Mouse (Mus musculus) cerebellum, adult 2 months (tissue): ENCODE measurements around the gene Prss57. TPM values are rescaled to one million over a fixed set of nuclear protein-coding genes. Genes with fewer than 3 reads are reported as not detected.

Experiments used
- DNase-seq, 2 experiments: peaks; one replicate each; pipeline ENCODE4 v3.0.0; 2021
- H3K27ac ChIP-seq: fragments of 200-500 bp; 2 replicates; pipeline ENCODE4 v1.5.1; 2012; ENCODE audit warnings: low read length, control low read depth, inconsistent platforms; ENCODE audit not compliant: insufficient read depth
- H3K27me3 ChIP-seq: fragments of 200-500 bp; 2 replicates; pipeline ENCODE4 v1.6.1; 2012; ENCODE audit warnings: inconsistent platforms, mild to moderate bottlenecking, low read length, moderate library complexity; ENCODE audit not compliant: control insufficient read depth, insufficient read depth
- H3K4me1 ChIP-seq: fragments of 200-500 bp; 2 replicates; pipeline ENCODE4 v1.6.1; 2011; ENCODE audit warnings: low read length; ENCODE audit not compliant: control insufficient read depth, insufficient read depth
- H3K4me3 ChIP-seq: fragments of 200-500 bp; replicated peaks from 2 replicates; pipeline ENCODE3; 2011; ENCODE audit warnings: mild to moderate bottlenecking, low read depth, low read length, control low read depth; ENCODE audit not compliant: insufficient read depth
- CTCF ChIP-seq: fragments of 200-500 bp; IDR thresholded peaks from 2 replicates; pipeline ENCODE4 v1.5.1; 2011; ENCODE audit warnings: low read depth, mild to moderate bottlenecking, control low read depth, low read length, moderate library complexity, borderline replicate concordance; ENCODE audit not compliant: insufficient read depth
- POLR2A ChIP-seq: fragments of 200-500 bp; IDR thresholded peaks from 2 replicates; pipeline ENCODE4 v1.6.1; 2011; ENCODE audit warnings: low read length, control low read depth, borderline replicate concordance; ENCODE audit not compliant: insufficient read depth
- WGBS: fragments of 180-500 bp; shearing (Covaris S2); methylation state at CpG from one replicate; pipeline ENCODE4 v1.1.7; 2018; 5-methylcytosine and 5-hydroxymethylcytosine counted together
- polyA plus RNA-seq: library from polyadenylated mRNA; depleted of rRNA; stranded (reverse); fragments of >200 nt; gene quantifications from 2 replicates; pipeline ENCODE4 v1.2.3, GENCODE M21; 2012

Prss57 gene
- polyA plus RNA-seq, 1 experiment = 0.16 TPM

DNA sequence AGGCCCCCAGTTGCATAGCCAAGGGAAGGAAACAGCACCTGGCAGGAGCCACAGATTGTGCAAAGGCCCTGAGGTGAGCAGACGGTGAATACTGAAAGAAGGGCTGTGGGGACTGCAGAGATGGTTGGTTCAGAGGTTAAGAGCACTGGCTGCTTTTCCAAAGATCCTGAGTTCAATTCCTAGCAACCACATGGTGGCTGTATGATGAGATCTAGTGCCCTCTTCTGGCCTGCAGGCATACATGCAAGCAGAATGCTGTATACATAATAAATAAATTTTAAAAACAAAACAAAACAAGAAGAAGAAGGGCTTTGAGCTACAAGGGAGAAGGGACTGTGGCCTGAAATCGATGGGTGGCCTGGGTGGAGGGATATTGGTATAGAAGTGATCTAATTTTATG lies 26.4 kb upstream of the Prss57 start:
- Histone ChIP-seq H3K27me3 (no peaks in the 10 kb centered on the region), H3K27ac (no peak overlapping the region), H3K4me3 (no peak overlapping the region), H3K4me1 (no peaks in the 10 kb centered on the region)
- DNase-seq = no peak
- 78% methylated on average over 2 of the region's 2 CpGs for WGBS
- TF ChIP-seq CTCF (peak; percentile 31; the same call in 1 of the 2 replicates), POLR2A (no peak)

DNA sequence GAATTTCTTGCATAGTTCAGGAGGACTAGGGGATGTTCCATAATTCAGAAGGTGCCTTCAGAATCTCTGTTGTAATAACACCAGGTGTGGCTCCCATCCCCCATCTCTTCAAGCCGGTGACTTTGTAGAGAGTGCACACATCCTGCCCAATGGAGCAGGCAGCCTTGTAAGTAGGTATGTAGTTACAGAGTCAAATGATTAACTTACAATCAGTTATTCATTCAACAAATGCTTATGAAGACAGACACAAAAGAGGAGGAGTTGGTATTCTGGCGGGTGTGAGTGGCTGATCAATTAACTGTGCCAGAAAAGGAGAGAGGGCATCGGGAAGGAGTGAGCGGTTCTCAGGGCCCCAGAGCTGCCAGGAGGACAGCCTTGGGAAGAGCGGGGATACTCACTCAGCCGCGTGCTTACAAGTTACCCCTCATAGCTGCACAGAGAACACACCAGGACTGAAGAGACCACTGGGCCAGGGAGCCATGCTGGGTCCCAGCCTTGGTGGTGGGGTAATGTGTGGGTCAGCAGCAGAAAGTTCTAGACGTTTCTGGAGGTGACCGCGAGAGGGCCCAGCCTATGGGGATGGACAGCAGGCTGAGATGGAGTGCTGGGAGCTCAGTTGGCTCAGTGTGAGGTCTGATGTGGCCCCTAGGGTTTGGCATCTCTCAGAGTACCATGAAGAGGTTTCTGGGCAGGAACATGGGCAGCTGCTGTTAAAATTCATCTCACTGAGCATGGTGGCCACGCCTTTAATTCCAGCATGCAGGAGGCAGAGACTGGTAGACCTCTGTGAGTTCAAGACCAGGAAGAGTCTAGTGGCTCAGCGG lies 25.1 kb upstream of the Prss57 start:
- TF ChIP-seq CTCF (no peak), POLR2A (no peak)
- Histone ChIP-seq H3K4me3 (no peak overlapping the region), H3K27ac (no peak overlapping the region), H3K27me3 (no peaks in the 10 kb centered on the region), H3K4me1 (no peaks in the 10 kb centered on the region)
- 83% methylated on average over 12 of the region's 12 CpGs for WGBS
- no peak for DNase-seq

DNA sequence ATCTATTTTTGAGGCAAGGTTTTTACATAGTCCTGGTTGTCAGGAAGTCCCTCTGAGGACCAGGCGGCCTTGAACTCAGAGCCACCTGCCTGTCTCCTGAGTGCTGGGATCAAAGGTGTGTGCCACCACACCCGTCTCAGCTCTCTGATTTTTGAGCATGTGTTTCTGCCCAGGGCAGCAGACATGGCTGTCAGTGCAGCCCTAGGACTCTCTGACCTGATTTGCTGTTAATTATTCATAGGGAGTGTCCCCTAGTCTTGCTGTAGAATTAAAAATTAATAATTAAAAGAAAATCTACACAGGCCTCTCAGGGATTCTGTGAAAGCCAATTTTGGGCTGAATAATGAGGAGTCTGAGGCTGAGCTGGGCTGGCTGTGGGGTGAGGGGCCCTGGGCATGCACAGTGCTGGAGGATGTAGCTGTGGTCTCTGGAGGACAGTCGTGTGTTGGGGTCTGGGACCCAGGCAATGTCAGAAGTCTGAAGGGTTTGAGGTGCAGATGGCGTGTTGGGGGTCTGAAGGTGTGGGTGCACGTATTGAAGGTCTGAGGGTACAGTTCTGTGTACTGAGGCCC lies 23.6 kb upstream of the Prss57 start:
- H3K27ac ChIP-seq = no peak overlapping the region
- DNase-seq = no peak
- TF ChIP-seq POLR2A = no peak
- no peak for TF ChIP-seq CTCF
- no peaks in the 10 kb centered on the region for H3K4me1 ChIP-seq
- 94% methylated on average over 5 of the region's 5 CpGs for WGBS
- no peaks in the 10 kb centered on the region for H3K27me3 ChIP-seq
- no peak overlapping the region for H3K4me3 ChIP-seq

DNA sequence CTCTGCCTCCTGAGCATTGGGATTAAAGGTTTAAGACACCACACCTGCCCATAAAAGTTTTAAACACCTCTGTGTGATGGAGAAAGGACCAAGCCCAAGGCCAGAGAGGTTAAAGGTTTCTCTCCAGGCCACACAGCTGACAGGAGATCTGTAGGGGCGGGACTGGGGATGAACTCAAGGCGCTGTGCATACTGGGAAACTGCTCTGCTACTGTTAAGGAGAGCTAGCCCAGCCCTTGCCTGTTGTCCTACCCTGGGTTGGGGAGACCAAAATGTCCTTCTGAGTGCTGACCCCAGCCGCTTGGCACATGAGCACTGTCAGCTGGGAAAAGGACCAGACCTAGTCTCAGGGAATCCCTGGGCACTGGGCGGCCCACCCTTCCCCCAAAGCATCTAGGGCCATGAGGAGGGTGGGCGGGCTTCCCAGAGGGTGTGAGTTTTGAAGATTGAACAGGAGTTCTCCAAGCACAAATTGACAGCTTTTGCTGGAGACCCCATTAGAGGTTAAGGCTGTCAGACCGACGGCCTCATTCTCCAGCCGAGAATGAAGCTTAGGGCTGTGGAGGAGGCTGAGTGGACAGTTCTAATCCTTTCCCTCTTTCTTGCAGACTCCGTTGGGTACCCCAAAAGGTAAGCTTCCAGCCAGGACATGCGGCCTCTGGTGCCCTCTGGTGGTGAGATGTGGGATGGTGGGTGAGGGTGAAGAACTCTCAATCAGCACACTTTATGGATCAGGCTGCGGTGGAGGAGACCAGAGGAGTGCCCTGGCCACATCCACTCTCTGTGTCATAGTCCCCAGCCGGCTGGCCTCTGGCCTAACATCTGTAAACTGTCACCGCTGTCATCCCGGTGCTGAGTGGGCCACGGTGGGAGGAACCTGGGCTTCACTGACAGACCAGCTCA lies 21.2 kb upstream of the Prss57 start:
- TF ChIP-seq POLR2A (no peak), CTCF (peak; percentile 98)
- Histone ChIP-seq H3K4me1 (peaks cover 14% of the 10 kb centered on the region), H3K4me3 (no peak overlapping the region), H3K27ac (no peak overlapping the region), H3K27me3 (no peaks in the 10 kb centered on the region)
- 31% methylated on average over 15 of the region's 15 CpGs for WGBS
- peak; percentile 77 to 93 for DNase-seq

DNA sequence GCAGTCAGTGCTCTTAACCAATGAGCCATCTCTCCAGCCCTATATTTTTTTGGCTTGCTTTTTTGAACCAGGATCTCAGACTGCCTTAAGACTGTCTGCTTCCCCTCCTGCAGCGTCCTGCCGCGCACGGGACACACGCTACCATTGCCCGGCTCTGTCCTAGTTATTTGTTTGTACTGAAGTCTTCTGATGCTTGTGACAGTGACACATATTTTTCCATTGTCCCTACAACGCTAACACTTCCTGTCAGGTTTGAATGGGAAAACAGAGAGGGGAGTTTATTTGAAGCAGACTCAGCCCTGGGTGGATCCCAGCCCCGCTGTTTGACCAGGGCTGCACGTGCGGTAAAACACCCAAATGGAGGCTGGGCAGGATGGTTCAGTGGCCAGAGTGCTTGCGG lies 18.0 kb upstream of the Prss57 start:
- H3K27ac ChIP-seq = 0 out of 2 replicates have a peak overlapping the region, but pooled peaks have one; percentile 63
- WGBS = 89% methylated on average over 11 of the region's 11 CpGs
- TF ChIP-seq CTCF = no peak
- TF ChIP-seq POLR2A = no peak
- DNase-seq = no peak
- no peak overlapping the region for H3K4me3 ChIP-seq
- peaks cover 40% of the 10 kb centered on the region for H3K4me1 ChIP-seq
- no peaks in the 10 kb centered on the region for H3K27me3 ChIP-seq

DNA sequence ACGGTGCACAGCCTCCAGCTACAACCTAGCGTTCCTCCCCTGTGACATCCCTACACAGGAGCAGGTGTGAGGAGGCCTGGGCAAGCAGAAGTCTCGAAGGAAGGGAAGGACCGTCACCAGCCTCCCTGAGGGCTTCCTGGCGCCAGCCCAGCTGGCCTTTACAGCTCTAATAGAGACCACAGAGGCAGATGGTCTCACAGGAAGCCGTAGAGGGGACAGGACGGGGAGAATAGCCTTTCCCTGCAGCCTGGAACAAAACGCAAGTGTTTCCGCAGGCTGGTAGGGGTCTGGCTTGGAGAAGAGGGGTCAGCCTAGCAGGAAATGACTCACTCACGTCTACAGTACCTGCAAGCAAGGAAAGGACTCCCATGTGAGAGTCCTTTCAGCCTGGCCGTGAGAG lies 17.1 kb upstream of the Prss57 start:
- peak; percentile 61 to 69 for DNase-seq
- Histone ChIP-seq H3K4me3 (no peak overlapping the region), H3K27me3 (no peaks in the 10 kb centered on the region), H3K27ac (peak overlapping the region; percentile 63), H3K4me1 (peaks cover 44% of the 10 kb centered on the region)
- WGBS = 5% methylated on average over 11 of the region's 11 CpGs
- TF ChIP-seq POLR2A = no peak
- no peak for TF ChIP-seq CTCF

DNA sequence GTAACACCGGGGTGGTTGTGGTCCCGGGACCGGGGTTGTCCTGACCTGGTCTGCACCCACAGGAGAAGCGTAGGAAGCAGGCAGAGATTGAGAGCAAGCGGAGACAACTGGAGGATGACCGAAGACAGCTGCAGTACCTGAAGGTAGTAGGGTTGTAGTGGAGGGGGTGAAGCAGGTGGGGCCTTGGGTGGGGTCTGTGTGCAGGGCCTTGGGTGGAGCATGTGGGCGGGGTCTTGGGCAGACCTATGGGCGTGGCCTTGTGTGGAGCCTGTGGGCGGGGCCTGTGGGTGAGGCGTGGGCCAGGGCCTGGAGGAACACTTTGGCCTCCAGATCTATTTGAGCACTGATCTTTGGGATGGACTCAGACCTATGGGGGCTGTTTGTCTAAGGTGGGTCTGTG lies 16.2 kb upstream of the Prss57 start:
- no peak for DNase-seq
- peaks cover 53% of the 10 kb centered on the region for H3K4me1 ChIP-seq
- no peak for TF ChIP-seq CTCF
- no peak for TF ChIP-seq POLR2A
- H3K4me3 ChIP-seq = no peak overlapping the region
- WGBS = 82% methylated on average over 10 of the region's 10 CpGs
- H3K27me3 ChIP-seq = no peaks in the 10 kb centered on the region
- peak overlapping the region; percentile 65 for H3K27ac ChIP-seq

DNA sequence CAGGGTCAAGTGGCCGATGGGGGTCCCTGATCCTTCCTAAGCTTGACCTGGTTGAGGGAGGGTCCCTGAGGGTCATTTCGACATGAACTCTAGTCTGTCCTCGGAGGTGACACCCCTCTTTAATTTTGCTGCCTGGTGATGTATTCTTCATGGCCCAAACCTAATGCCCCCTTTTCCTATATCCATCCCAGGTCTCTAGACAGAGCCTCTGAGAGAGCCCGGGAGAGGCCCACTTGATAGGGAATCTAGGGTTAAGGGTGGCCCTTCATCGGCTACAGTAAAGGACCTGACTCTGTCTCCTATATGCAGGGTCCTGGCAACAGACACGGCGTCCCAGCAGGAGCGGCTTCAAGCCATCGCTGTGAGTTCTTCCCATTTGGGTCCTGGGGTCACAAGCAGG lies 15.6 kb upstream of the Prss57 start:
- H3K27me3 ChIP-seq = no peaks in the 10 kb centered on the region
- H3K27ac ChIP-seq = peak overlapping the region; percentile 65
- peaks cover 58% of the 10 kb centered on the region for H3K4me1 ChIP-seq
- H3K4me3 ChIP-seq = no peak overlapping the region
- TF ChIP-seq CTCF = no peak
- TF ChIP-seq POLR2A = no peak
- 73% methylated on average over 9 of the region's 9 CpGs for WGBS
- no peak for DNase-seq
